Mouse (Mus musculus) layer of hippocampus, postnatal 10 days (tissue): ENCODE data around the gene Hs3st5. TPM values are rescaled to one million over a fixed set of nuclear protein-coding genes. Genes with fewer than 3 reads are reported as not detected.
A peak's percentile ranks its signal among the peaks of the same experiment; 100 is the strongest.
"Not testable (repeated sequence)": the region's sequence is repeated elsewhere in the genome, so short reads cannot be mapped to it uniquely, and the experiment has no call there.

Source experiments
- DNase-seq, 2 experiments: peaks; one replicate each; pipeline ENCODE4 v3.0.0; 2021; ENCODE audit warnings: low spot score in 2 of 2
- long read RNA-seq: library from polyadenylated mRNA; stranded (forward); transcript quantifications from one replicate; pipeline ENCODE4 v2.0.0, GENCODE M21; 2023
- total RNA-seq, 2 experiments: library from RNA; stranded (reverse); gene quantifications; 2 replicates each; pipeline ENCODE4 v1.2.3; 2021

The Hs3st5 gene
- total RNA-seq = 1 to 10 TPM; 2.9 to 4.0 TPM
- long read RNA-seq, partial matches to known transcripts = 0 of 2 reads
- long read RNA-seq, other reads (novel, unspliced or antisense) = 1 of 2 reads

DNA sequence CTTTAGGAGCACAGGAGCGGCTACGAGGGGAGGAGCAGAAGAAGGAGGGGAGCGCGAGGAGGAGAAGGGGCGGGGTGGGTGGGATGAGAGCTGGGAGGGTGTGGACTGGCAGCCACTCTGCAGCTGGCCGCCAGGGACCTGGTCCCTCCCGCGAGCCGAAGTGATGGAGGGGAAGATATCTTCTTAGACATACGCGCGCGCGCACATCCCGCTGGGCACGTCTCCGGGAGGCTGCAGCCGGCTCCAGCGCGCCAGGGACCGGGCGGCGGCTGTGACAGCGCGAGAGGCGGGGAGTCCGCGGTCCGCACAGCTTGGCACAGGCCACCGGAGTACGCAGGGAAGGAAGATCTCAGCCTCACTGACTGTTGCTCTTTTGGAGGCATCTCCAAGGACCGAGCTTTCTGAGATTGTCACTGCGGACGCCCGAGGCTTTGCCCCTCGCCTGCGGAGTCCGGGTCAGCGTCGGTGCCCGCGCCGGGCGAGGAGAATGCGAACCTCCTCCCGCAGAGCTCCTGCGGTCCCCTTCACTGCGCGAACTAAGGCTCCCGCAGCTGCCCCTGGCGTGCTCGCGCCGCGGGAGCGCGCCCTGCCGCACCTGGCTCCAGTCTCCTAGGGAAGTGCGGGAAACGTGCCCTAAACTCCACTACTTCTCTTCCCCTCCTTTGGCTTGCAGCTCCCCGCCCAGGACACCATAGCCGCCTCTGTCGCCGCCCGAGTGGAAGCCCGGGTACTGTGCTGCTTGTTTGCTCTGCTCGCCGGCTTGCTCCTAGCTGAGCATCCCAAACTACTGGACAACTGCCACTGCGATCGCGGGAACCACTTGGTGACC, at the start of gene Hs3st5:
Gene Hs3st5, plus strand, starts transcription at position 88 of the 829 bp plus-strand sequence.
- peak; percentile 48 to 71 for DNase-seq

DNA sequence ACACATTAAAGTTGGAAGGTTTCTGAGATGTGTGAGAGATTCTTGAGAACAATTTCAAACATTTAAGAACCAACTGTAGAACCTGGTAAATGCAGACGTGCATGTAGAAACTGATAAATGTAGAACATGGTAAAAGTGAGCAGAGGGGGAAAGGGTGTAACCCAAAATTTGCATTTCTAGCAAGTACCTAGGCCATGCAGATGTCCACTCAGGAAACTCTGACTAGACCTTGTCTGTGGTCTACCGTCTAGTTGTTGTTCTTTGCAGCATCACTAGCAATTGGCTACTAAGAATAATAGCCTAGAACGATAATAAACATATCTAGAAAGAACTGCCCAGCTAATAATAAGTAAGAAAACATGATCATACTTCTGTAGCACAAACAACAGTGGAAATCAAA, 38.0 kb upstream of the Hs3st5 start:
- no peak for DNase-seq

DNA sequence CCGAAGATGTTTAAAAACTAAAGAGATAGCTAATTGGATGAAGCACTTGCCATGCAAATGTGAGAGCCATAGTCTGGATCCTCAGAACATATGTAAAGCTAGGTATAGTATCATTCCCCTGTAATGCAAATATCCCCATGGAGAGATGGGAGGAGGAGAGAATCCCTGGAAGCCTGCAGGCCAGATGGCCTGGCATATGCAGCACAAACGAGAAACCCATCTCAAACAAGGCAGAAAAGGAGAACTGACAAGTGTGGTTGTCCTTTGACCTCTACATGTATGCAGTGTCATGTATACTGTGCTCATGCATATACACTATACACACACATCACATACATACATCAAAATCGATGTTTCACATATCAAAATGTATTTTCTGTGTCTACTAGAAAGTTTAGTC, 35.5 kb upstream of the Hs3st5 start:
- DNase-seq = no peak

DNA sequence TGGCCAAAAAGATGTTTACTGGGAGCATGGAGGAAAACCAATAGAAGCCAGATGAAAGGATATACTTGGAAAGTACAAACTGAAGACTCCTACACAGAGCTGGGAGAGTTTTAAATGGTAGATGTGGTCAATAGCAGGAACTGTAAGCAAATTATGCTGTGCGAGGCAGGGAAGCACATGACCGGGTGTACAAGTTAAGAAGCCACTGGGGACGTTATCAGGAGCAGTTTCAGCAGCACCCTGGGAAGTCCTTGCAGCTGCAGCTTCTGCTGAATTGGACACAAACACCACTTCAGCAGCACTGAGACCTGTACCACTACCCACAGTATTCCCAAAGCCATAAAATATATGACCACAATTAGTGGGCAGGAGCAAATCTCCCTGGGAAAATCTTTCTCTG, 31.8 kb upstream of the Hs3st5 start:
- no peak for DNase-seq

DNA sequence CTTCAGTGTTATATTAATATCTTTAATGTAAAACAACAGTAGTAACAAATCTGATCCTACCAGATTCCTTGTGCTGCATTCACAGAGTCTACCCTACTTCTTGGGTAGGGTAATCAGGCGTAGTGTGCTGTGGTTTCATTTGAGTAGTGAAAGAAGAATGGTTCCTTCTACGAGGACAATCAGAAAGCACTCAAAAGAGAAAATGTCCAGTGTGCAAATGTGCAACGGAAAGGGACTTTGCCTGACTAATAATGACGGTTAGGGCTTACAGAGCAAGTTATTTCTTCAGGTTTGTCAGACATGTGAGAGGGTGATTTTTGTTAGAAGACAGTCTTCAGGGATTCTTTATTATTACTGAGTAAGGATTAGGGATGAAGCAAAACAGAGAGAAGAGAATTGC, 29.1 kb upstream of the Hs3st5 start:
- DNase-seq = no peak

DNA sequence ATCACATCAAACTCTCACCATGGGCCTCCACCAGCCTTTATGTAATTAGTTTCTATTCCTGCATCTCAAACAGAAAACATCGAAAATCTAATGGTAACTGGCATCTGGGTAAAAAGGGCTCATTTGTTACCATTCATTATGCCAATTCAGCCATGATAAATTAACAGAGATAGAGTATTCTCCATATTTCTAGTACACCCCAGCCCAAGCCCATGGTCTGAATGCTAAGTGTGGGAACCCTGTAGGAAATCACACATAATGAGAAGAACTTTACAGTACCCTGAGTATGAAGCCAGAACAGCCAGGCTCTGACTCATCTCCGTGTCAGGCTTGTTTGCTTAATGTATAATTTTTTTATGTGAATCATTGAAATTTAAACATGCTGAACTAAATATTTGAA, 23.3 kb upstream of the Hs3st5 start:
- DNase-seq = no peak

DNA sequence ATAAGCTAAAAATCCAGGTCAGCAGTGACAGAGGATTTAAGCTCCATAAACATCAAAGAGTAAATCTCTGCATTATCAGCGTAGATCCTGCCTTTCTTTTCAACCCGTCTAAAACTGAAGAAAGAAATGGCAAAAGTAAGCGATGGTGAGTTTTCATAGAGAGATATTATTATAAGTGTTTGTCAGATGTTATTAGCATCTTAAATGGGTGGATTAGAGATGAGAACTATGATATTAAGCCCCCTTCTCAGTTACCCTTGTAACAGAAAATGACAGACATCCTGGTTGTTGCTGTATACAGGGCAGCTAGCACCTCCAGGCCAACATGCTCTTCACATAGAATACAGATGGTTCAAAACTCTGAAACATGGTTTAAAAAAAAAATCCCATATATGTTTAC, 22.6 kb upstream of the Hs3st5 start:
- DNase-seq = no peak

DNA sequence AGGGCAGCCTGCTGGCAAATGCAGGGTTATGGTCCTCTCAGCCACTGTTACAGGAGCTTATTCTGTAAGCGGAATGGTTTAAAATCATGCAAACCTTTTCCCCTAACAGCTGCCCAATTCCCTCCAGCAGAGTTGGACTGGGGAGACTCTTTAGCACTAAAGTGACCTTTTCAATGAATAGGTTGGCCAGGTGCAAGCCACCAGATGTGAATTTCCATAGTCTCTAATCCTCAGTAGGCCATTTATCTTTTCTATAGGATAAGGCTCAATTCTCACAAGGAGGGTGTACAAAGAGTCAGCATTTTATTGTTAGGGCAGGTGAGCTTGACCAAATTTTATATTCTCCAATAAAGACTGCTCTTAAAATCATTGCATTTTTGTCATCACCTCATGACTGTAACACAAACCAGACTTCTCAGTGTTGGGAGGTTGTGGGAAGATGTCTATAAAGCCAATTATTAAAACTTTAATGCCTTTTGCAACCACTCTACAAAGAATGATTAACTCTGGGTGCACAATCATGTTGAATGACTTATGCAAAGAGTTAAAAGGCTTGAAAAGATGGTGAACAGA, 21.8 kb upstream of the Hs3st5 start:
- no peak for DNase-seq

DNA sequence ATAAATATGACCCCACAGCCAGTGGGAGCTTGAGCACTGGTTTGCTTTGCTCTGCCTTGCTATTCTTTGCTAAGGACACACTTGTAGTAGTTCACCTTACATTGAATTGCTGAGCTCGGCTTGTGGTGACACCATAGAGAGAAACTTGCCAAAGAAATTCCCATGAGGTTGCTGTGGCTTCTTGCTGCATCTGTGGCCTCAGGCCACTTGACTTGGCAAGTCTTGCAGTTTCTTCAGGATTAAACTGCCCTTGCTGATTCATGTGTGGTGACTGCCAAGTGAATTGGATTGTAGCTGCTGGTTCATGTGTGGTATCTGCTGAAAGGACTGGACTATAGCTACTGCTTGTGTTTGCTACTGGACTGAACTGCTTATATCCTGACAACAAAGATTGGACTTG, 13.0 kb upstream of the Hs3st5 start:
- no peak for DNase-seq

DNA sequence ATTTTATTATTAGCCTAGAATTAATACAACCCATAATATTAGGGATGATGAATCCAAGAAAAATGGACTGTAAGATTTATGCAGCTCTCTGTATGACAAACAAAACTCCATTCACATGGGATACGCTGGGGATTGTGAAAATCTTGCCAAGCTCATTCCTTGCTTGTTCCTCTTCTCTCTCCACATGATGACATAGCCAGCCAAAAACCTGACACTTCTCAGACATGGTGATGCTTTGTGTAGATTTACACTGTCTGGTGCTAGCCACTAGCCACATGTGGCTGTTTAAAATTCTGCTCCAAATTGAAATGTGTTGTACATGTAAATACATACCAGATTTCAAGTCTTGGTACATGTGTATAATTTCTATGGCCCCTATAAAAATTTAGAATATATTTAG, 6.9 kb upstream of the Hs3st5 start:
- DNase-seq = no peak

DNA sequence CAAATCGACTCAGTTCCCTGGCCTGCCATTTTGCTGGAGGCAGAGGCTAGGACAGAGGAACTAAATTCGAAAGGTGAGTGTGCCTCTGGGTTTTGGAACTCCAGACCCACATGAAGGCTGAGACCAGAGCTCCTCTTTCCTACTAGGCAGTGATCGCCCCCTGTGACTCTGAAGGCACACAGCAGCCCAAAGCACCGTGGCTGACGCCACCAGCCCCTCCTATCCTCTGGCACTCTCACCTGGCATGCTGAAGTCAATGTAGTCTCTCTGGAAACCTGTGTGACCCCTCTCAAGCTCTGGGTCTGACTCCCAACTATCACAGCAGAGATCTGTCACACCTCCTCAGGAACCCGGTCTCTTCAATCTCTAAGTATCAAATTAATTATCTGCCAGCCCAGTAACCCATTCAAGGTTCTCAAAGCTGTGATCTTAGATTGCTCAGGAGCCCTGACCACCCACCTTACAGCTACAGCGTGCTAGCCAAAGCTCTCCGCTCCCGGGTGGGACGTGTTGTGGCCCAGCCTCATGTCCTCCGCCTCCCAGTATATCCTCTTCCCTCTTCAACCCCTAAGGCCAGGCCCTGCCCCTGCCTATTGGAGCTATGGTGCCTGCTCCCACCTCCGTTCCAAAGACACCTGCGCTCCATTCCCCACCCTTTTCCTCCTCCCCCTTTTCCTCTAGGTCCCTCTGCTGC, 434 bp upstream of the Hs3st5 start:
- DNase-seq = peak; percentile 16 to 39

DNA sequence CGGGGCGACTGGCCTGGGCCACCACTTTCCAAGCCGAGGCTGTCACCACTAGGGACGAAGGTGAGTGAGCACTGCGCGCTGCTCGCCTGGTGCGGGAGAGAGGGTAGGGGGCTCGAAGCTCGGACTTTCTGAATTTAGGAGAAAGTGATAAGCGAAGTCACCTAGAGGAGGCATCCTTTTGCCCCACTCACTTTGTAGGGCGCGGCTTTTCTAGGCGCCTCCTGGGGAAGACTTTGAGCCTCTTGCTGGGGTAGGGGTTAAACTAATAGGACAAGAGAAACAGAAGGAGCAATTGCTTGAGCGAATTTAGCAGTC, 899 bp downstream of the Hs3st5 start:
- DNase-seq = peak in 1 of 2 experiments; percentile 3

DNA sequence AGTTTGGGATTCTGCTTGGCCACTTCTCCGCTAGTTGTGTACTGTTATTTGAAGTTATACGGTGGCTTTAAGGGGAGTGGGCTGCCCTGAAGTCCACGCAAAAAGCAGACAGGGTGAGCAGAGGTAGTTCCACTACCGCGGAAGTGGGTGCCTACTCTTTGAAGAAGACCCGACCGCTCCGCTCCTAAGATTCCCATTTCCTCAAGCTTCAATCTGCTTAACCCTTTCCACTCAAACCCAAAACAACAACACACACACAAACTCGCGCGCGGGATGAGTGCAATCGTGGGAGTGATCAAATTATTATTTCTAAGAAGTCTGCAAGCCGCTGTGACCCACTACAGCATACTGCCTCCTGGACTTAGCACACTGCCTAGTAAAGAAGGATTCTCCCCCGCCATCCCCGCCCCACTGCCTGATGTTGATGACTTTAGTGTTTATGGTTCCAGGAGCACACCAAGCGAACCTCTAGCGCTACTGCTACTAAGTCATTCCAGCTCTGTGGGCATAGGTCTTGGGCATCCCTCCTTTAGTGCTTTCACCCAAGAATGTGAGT, 1.5 kb downstream of the Hs3st5 start:
- no peak for DNase-seq

DNA sequence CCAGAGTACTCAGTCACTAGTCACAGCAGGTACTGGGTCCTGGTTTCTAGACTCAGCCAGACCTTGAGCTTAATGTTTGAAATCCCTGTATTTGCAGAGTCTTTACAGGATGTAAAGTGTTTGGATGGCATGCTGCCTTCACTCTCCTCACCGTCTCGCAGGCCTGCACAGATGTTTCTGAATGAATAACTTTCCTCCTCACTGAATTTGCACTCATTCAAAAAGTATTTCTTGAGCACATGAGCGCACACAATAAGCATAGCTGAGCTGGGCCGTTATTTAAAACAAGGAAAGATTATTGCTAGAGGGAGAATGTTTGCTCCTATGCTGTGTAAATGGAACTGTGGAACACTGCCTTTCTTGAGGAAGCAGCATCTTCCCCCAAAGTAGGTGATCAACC, 2.9 kb downstream of the Hs3st5 start:
- no peak for DNase-seq

DNA sequence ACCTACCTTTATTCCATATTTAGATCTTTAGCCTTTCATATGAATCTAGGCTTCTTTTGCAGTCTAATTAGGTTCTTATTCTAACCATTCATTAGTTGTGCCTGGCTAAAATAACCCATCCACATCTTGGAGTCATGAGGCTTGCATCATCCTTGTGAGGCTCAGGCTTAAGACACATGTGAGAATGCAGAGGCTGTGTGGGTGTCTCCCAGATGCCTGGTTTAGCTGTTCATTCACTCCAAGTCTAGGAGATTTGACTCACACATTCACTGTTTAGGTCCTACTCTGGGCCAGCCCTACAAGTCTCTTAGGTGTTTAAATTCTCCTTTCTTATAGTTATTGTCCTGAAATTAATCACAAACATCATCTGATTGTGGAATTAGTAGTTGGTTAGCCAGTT, 17.3 kb downstream of the Hs3st5 start:
- no peak for DNase-seq

DNA sequence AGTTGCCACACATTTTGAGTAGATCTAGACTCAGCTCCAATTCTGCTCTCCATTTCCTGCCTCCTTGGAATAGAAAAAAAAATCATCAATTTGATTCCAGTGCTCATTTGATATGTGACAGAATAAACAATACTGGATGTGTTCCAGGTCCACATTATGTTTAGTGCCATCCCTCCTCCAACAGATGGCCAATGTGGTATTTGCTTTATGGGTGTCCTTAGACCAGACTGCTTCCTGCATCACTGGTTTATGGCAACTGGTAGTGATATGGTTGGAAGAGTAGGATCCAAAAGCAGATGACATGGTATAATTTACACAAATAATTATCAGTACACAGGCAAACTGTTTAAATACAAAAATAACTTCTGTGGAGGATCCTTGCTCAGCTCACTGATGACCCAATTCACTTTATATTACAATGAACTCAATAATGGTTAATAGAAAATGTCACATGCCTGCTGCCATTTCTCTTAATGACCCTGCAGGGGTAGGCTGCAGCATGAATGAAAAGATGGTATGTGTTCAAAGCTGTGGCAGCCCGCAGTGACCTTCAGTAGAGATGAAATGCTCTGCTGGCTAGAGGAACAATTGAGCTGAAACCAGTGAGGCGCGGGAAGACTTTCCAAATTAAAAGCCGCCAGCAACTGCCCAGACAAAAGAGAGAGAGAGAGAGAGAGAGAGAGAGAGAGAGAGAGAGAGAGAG, 27.2 kb downstream of the Hs3st5 start:
- no peak for DNase-seq

DNA sequence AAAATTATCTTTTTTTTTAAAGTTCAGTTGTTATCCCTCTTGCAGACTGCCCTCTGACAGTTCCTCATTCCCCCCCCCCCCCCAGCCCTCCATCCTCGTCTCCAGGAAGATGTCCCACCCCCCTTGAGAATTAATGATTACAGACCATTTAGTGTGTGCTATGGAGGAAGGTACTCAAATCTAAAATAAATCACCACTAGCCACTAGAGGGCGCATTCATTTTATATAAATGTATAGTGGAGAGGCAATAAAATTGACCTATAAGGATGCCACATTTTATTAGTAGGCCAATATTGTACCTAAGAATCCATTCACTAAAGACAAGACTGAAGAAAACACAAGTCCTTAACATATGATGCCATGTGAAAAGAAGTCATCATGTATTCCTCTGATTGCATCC, 40.0 kb downstream of the Hs3st5 start:
- no peak for DNase-seq

DNA sequence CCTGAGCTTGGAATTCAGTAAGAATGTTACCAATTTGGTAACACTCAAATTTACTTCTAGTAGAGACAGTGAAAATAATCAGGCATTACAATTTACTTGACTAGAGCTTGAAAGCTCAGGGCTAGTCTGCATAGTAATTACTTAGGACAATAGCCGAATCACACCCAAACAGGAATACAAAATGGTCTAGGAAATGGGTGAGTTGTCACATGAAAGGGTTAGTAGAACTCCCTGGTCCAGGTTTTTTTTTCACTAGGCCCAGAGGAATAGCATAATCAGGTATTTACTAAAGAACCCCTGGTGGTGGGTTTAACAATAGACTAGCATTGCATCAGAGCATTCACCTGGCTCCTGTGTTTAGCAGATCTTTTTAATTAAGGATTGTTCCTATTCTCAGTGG, 41.1 kb downstream of the Hs3st5 start:
- DNase-seq = not testable (repeated sequence)

DNA sequence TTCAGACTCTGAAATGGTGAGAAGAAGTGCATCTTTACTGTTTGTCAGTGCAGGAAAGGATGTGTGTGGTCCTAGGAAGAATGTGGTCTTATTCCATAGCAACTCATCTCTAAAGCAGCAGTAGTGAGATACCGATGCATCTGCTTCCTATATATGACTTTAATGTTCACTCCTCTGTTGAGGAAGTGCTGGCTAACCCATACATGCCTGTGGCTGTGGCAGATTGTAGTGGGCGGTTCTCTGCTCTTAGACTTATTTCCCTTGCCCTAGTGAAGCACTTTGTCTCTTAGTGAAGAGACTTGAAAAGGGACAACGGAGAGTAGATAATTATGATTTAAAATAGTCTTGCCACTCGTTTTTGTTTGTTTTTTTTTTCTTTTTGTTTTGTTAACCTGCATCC, 47.4 kb downstream of the Hs3st5 start:
- DNase-seq = no peak

DNA sequence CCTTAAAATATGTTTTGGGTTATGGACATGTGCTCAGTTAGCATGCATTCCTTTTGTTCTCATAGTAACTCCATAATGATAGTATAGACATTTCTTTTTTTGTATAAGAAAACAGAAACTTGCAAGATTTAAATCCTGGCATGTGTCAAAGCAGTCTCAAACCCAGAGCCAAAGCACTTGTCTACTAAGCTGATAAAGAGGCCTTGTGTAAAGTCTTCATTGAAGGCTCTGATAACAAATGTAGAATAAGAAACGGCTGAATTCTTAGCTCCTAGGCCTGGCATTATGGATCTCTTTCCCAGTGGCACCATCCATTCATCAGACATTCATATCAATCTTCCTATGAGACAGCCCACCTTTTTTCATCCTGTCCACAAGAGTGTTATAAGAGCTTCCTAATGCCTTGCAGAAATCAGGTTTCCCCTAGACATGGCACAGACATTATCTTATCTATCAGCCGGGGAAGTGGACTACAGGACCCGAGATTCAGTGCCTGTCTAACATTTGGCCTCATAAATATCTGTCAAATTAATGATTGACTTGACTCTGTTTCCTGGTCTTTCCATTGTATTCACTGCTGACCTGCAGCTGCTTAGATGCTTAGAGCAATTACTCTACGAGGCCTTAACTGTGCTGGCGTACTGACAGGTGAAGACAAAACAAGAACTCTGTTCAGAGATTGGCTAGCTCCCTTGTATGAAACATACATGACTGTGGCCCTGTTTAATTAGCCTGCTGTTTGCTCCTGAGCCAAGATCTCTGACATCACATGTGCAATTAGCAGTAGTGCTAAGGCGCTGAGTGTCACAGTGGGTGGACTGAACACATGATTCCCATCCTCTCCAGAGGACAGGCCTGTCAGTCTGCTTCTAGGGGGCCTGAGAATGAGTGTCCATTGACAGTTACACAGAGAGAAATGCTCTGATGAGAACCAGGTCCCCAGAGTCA, 48.6 kb downstream of the Hs3st5 start:
- no peak for DNase-seq
